Mouse (Mus musculus): Measurements from ENCODE around the gene Prune2. TPM values are rescaled to one million over a fixed set of nuclear protein-coding genes. Genes with fewer than 3 reads are reported as not detected.

Gene Prune2
- total and polyA plus RNA-seq, 3 experiments = not detected

DNA sequence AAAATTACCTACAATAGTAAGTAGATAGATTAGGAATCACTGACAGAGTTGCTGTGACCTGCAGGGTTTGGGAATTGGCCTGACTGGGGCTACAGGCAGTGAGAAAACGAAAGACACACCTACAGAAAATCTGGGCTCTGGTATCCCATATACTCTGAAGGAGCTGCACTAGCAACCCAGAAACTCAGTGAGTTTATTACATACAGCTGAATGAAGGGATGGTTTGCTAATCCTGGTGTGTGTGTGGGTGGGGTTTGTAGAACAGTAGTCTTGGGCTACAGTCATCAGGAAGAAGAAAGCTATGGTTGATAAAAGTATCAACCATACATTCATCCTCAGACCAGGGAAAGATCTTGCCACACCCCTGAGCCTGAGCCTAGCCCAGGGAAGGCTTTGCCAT, 285.3 kb downstream of the Prune2 start:
- Histone ChIP-seq H3K9ac (ENCODE audit: control insufficient read depth, low read depth, low read length, poor library complexity, severe bottlenecking) (no peak overlapping the region), H3K36me3 (ENCODE audit: control insufficient read depth in 1 of 2, insufficient read depth in 2 of 2, low read length in 2 of 2) (no peaks in the 10 kb centered on the region), H3K4me1 (ENCODE audit: control insufficient read depth in 1 of 2, insufficient read depth in 2 of 2, low read length in 2 of 2) (no peaks in the 10 kb centered on the region), H3K79me2 (ENCODE audit: control insufficient read depth, insufficient read depth, low read length, poor library complexity) (no peaks in the 10 kb centered on the region), H3K27ac (ENCODE audit: control insufficient read depth, low read depth, low read length) (no peak overlapping the region), H3K4me3 (ENCODE audit: control insufficient read depth in 1 of 2, insufficient read depth in 1 of 2, low read depth in 2 of 2, low read length in 2 of 2) (no peak overlapping the region), H3K9me3 (replicated peaks; ENCODE audit: insufficient read depth, low read length) (no peaks in the 10 kb centered on the region), H3K27me3 (ENCODE audit: control insufficient read depth in 1 of 2, insufficient read depth in 2 of 2, low read length in 2 of 2) (no peaks in the 10 kb centered on the region)
- TF ChIP-seq CHD2 (IDR thresholded peaks at IDR 0.05; ENCODE audit: low read length) = no peak
- no peak for DNase-seq (ENCODE audit: low read depth, low spot score)

DNA sequence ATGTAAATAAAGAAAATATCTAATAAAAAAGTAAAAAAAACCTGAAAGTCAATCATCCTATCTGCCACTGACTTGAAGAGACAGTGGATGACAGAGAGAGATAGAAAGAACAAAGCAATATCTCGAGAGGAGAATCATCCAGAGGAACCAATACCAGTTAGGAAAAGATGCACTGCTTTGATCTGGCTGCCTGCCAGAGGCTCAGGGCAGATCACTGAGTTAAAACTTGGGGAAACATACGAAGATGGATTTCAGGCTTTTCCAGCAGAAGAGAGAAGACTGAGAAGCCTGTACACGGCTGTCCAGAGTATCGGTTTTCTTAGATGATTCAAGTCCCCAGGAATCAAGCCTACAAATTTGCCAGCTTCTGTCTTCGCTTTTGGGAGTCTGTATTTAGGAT, 287.0 kb downstream of the Prune2 start:
- DNase-seq (ENCODE audit: low read depth, low spot score) = no peak
- Histone ChIP-seq H3K36me3 (ENCODE audit: control insufficient read depth in 1 of 2, insufficient read depth in 2 of 2, low read length in 2 of 2) (no peaks in the 10 kb centered on the region), H3K79me2 (ENCODE audit: control insufficient read depth, insufficient read depth, low read length, poor library complexity) (no peaks in the 10 kb centered on the region), H3K9ac (ENCODE audit: control insufficient read depth, low read depth, low read length, poor library complexity, severe bottlenecking) (no peak overlapping the region), H3K27ac (ENCODE audit: control insufficient read depth, low read depth, low read length) (no peak overlapping the region), H3K9me3 (replicated peaks; ENCODE audit: insufficient read depth, low read length) (no peaks in the 10 kb centered on the region), H3K4me3 (ENCODE audit: control insufficient read depth in 1 of 2, insufficient read depth in 1 of 2, low read depth in 2 of 2, low read length in 2 of 2) (no peak overlapping the region), H3K4me1 (ENCODE audit: control insufficient read depth in 1 of 2, insufficient read depth in 2 of 2, low read length in 2 of 2) (no peaks in the 10 kb centered on the region), H3K27me3 (ENCODE audit: control insufficient read depth in 1 of 2, insufficient read depth in 2 of 2, low read length in 2 of 2) (no peaks in the 10 kb centered on the region)
- TF ChIP-seq ETS1 (IDR thresholded peaks at IDR 0.05; ENCODE audit: low read depth, low read length) (no peak), POLR2AphosphoS2 (IDR thresholded peaks at IDR 0.05; ENCODE audit: low read length) (no peak), ZMIZ1 (IDR thresholded peaks at IDR 0.05; ENCODE audit: low read depth, low read length) (no peak), MYC (IDR thresholded peaks at IDR 0.05; ENCODE audit: low read depth, low read length) (no peak), NRF1 (IDR thresholded peaks at IDR 0.05; ENCODE audit: insufficient read depth, low read depth, low read length, poor library complexity, severe bottlenecking) (no peak), USF2 (IDR thresholded peaks at IDR 0.05; ENCODE audit: borderline replicate concordance in 1 of 2, insufficient read depth in 1 of 2, low read depth in 1 of 2, low read length in 2 of 2) (no peak)

DNA sequence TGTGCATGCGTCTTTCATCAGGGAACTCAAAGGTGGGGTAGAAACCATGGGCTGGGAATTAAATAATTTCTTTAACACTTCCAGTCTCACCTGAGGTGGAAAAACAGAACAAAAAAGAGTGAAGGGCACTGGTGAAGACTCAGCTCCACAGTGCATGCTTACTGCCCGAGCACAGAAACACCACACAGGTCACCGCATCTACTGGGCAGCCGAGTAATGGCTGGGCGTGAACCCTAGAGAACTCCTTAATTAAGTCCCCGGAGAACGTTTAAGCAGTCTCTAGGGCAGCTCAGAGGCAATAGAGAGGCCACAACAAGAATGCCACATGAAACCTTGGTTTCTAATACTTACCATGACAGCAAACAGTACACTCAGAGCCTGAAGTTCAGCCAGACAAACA, 288.6 kb downstream of the Prune2 start:
- TF ChIP-seq POLR2AphosphoS2 (IDR thresholded peaks at IDR 0.05; ENCODE audit: low read length) (no peak), EP300 (IDR thresholded peaks at IDR 0.05; ENCODE audit: low read depth in 1 of 2, low read length in 2 of 2) (no peak), TBP (IDR thresholded peaks at IDR 0.05; ENCODE audit: low read depth, low read length) (no peak), E2F4 (IDR thresholded peaks at IDR 0.05; ENCODE audit: borderline replicate concordance, low read depth, low read length) (no peak), TAL1 (IDR thresholded peaks at IDR 0.05; ENCODE audit: low read length) (no peak), SIN3A (IDR thresholded peaks at IDR 0.05; ENCODE audit: low read length) (no peak), GABPA (IDR thresholded peaks at IDR 0.05; ENCODE audit: low read depth, low read length) (no peak), NRF1 (IDR thresholded peaks at IDR 0.05; ENCODE audit: insufficient read depth, low read depth, low read length, poor library complexity, severe bottlenecking) (no peak), CHD1 (IDR thresholded peaks at IDR 0.05; ENCODE audit: low read depth, low read length) (no peak)
- Histone ChIP-seq H3K4me1 (ENCODE audit: control insufficient read depth in 1 of 2, insufficient read depth in 2 of 2, low read length in 2 of 2) (no peaks in the 10 kb centered on the region), H3K9ac (ENCODE audit: control insufficient read depth, low read depth, low read length, poor library complexity, severe bottlenecking) (no peak overlapping the region), H3K9me3 (replicated peaks; ENCODE audit: insufficient read depth, low read length) (no peaks in the 10 kb centered on the region), H3K79me2 (ENCODE audit: control insufficient read depth, insufficient read depth, low read length, poor library complexity) (no peaks in the 10 kb centered on the region), H3K27ac (ENCODE audit: control insufficient read depth, low read depth, low read length) (no peak overlapping the region), H3K27me3 (ENCODE audit: control insufficient read depth in 1 of 2, insufficient read depth in 2 of 2, low read length in 2 of 2) (no peaks in the 10 kb centered on the region), H3K4me3 (ENCODE audit: control insufficient read depth in 1 of 2, insufficient read depth in 1 of 2, low read depth in 2 of 2, low read length in 2 of 2) (no peak overlapping the region), H3K36me3 (ENCODE audit: control insufficient read depth in 1 of 2, insufficient read depth in 2 of 2, low read length in 2 of 2) (no peaks in the 10 kb centered on the region)
- no peak for DNase-seq (ENCODE audit: low read depth, low spot score)

Data from MEL (cell line).